Mouse (Mus musculus): ENCODE data around the gene Scarf1. TPM values are rescaled to one million over a fixed set of nuclear protein-coding genes. Genes with fewer than 3 reads are reported as not detected.

The Scarf1 gene
- polyA plus RNA-seq, 2 experiments = 6.0 to 8.5 TPM

DNA sequence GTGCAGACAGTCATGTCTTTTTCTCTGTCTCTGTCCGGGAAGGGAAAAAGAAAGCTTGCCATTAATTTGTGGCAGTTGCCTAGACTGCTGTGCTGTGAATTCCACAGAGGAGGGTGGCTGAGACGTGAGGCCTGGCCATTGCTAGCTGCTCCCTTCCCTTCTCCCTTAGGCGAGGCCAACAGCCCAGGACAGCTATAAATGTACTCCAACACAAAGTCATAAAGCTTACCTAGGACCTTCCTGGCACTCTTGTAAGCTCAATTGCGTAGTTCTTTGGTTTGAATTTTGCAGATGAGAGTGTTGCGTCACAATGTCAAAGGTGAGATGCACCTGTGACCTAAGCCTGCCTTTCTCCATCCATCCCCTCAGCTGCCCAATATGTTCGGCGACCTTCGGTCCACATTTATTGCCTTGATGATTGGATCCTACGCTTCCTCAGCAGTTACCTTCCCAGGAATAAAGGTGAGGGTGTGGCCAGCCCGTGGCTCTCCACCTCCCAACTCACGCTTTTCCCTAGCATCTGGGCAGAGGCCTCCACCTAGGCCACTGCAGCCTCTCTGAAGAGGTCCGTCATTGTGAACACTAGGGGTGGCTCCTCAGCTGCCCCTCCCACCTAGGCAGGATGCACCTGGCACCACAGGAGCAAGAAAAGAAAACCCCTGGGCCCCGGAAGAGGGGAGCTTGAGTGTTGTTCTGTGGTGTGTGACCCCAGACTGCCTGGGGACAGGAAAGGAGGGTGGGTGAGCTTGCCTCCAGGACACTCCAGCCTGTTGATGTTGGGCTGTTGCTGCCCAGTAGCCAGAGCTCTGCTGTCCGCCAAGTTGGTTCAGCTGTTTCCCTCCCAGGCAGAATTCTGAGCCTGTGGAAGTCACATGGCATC is 47.4 kb downstream of the Scarf1 start:
- Histone ChIP-seq H3K27me3 (ENCODE audit: control insufficient read depth, insufficient read depth, low read length) (no peaks in the 10 kb centered on the region), H3K4me1 (ENCODE audit: control insufficient read depth, insufficient read depth, low read length) (no peaks in the 10 kb centered on the region), H3K27ac (replicated peaks; ENCODE audit: low read depth, low read length) (no peak overlapping the region), H3K36me3 (ENCODE audit: control insufficient read depth, insufficient read depth, low read length) (no peaks in the 10 kb centered on the region), H3K9me3 (ENCODE audit: control insufficient read depth, low read length) (no peaks in the 10 kb centered on the region), H3K9ac (ENCODE audit: low read depth, low read length, severe bottlenecking) (no peak overlapping the region), H3K4me3 (replicated peaks; ENCODE audit: low read length) (no peak overlapping the region), H3K4me2 (replicated peaks; ENCODE audit: low read depth, low read length, severe bottlenecking) (no peak overlapping the region)
- TF ChIP-seq POLR2A (IDR thresholded peaks at IDR 0.05; ENCODE audit: borderline replicate concordance, extremely low read depth, insufficient read depth, insufficient read length) = no peak
- WGBS = 66% methylated on average over 14 of the region's 14 CpGs
- DNase-seq (ENCODE audit: low spot score) = no peak
- no peak for ATAC-seq (ENCODE audit: low FRiP score, low read depth)

DNA sequence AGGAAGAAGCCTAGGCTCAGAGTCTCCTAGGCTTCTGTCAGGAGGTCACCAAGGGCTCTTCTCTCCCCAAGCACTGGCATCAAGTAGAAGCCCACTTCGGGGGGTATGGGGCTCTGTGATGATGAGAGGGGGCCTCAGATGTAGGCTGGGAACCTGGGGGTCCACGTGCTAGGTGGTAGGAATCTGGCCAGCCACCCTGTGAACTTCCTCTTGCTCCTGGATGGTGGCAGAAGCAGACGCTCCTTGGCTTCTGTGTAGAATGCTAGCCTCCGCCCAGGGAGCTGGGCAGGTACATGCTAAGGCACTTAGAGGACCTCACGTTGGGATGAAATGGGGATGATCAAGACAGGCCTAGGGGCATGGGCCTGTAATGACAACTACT is 48.1 kb downstream of the Scarf1 start:
- no peak overlapping the region for H3K27ac ChIP-seq (replicated peaks; ENCODE audit: low read depth, low read length)
- H3K9ac ChIP-seq (ENCODE audit: low read depth, low read length, severe bottlenecking) = no peak overlapping the region
- no peak for ATAC-seq (ENCODE audit: low FRiP score, low read depth)
- H3K4me2 ChIP-seq (replicated peaks; ENCODE audit: low read depth, low read length, severe bottlenecking) = no peak overlapping the region
- no peak overlapping the region for H3K4me3 ChIP-seq (replicated peaks; ENCODE audit: low read length)
- TF ChIP-seq POLR2A (IDR thresholded peaks at IDR 0.05; ENCODE audit: borderline replicate concordance, extremely low read depth, insufficient read depth, insufficient read length) = no peak
- WGBS = 73% methylated on average over 5 of the region's 5 CpGs
- no peaks in the 10 kb centered on the region for H3K27me3 ChIP-seq (ENCODE audit: control insufficient read depth, insufficient read depth, low read length)
- no peaks in the 10 kb centered on the region for H3K4me1 ChIP-seq (ENCODE audit: control insufficient read depth, insufficient read depth, low read length)
- no peak for DNase-seq (ENCODE audit: low spot score)
- H3K36me3 ChIP-seq (ENCODE audit: control insufficient read depth, insufficient read depth, low read length) = no peaks in the 10 kb centered on the region
- H3K9me3 ChIP-seq (ENCODE audit: control insufficient read depth, low read length) = no peaks in the 10 kb centered on the region

DNA sequence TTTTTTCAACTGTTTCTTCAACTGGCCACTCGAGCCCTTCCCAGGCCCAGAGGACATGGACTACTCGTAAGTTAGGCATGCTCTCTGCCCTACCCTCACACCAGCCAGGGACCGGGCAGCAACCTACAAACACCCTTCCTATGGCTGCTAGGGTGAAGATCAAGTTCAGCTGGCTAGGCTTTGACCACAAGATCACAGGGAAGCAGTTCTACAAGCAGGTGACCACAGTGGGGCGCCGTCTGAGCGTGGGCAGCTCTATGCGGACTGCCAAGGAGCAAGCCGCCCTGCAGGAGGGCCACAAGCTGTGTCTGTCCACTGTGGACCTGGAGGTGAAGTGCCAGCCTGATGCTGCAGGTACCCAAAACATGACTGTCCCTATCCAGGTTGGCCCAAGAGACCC is 49.5 kb downstream of the Scarf1 start:
- no peaks in the 10 kb centered on the region for H3K27me3 ChIP-seq (ENCODE audit: control insufficient read depth, insufficient read depth, low read length)
- no peaks in the 10 kb centered on the region for H3K4me1 ChIP-seq (ENCODE audit: control insufficient read depth, insufficient read depth, low read length)
- H3K9ac ChIP-seq (ENCODE audit: low read depth, low read length, severe bottlenecking) = no peak overlapping the region
- 86% methylated on average over 8 of the region's 8 CpGs for WGBS
- H3K4me3 ChIP-seq (replicated peaks; ENCODE audit: low read length) = no peak overlapping the region
- H3K4me2 ChIP-seq (replicated peaks; ENCODE audit: low read depth, low read length, severe bottlenecking) = no peak overlapping the region
- H3K9me3 ChIP-seq (ENCODE audit: control insufficient read depth, low read length) = no peaks in the 10 kb centered on the region
- H3K27ac ChIP-seq (replicated peaks; ENCODE audit: low read depth, low read length) = no peak overlapping the region
- no peaks in the 10 kb centered on the region for H3K36me3 ChIP-seq (ENCODE audit: control insufficient read depth, insufficient read depth, low read length)
- no peak for TF ChIP-seq POLR2A (IDR thresholded peaks at IDR 0.05; ENCODE audit: borderline replicate concordance, extremely low read depth, insufficient read depth, insufficient read length)
- DNase-seq (ENCODE audit: low spot score) (no peak), ATAC-seq (ENCODE audit: low FRiP score, low read depth) (no peak)

DNA sequence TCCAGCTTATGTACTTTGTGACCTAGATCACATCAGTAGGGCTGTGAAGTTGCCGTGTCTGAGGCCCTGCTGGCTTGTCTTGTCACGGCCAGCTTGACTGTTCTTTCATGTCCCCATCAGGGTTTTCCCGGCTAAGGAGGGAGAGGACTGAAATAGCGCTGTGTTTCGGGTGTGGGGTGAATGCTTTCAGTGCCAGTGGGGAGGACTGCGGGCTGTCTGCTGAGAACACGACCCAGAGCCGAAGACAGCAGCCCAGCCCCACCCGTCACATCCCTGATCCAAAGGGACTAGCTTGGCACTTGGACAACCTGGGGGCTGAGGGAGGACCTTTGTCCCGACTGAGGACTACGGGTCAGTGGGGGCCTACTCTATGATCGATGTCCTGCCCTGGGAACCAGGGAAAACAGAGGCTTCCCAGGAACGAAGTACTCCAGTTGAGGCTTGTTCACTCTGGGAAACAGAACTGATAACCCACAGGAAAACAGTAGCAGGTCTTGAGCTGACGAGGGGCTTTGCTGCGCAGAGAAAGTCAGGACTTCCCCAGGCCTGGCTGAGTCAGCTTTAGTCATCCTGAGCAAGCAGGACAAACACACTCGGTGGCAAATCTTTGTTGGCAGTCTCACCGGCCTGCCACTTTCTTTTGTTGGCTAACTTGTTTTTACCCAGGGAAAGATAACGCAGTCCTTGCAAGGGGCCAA is 50.7 kb downstream of the Scarf1 start:
- Histone ChIP-seq H3K27ac (replicated peaks; ENCODE audit: low read depth, low read length) (no peak overlapping the region), H3K9me3 (ENCODE audit: control insufficient read depth, low read length) (no peaks in the 10 kb centered on the region), H3K4me3 (replicated peaks; ENCODE audit: low read length) (no peak overlapping the region), H3K9ac (ENCODE audit: low read depth, low read length, severe bottlenecking) (no peak overlapping the region), H3K27me3 (ENCODE audit: control insufficient read depth, insufficient read depth, low read length) (no peaks in the 10 kb centered on the region), H3K36me3 (ENCODE audit: control insufficient read depth, insufficient read depth, low read length) (no peaks in the 10 kb centered on the region), H3K4me1 (ENCODE audit: control insufficient read depth, insufficient read depth, low read length) (no peaks in the 10 kb centered on the region), H3K4me2 (replicated peaks; ENCODE audit: low read depth, low read length, severe bottlenecking) (no peak overlapping the region)
- 71% methylated on average over 18 of the region's 18 CpGs for WGBS
- DNase-seq (ENCODE audit: low spot score) (no peak), ATAC-seq (ENCODE audit: low FRiP score, low read depth) (no peak)
- TF ChIP-seq POLR2A (IDR thresholded peaks at IDR 0.05; ENCODE audit: borderline replicate concordance, extremely low read depth, insufficient read depth, insufficient read length) = no peak

DNA sequence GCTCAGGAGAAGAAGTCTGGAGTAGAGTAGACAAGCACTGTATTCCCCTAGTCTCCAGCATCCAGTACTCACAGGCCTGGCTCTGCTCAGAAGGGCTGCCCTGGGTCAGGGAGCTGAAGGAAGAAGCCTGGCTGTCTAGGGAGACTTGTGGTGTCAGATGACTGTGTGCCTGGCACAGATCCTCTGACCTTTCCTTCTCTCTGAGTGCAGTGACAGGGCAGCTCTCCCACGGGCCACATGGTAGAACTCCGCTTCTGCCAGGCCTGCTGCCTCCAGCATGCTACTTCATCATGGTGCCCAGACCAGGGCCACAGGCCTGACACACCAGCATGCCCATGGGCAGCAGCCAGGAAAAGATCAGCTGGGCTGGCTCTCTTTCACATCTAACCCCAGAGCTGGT is 52.5 kb downstream of the Scarf1 start:
- no peaks in the 10 kb centered on the region for H3K9me3 ChIP-seq (ENCODE audit: control insufficient read depth, low read length)
- H3K9ac ChIP-seq (ENCODE audit: low read depth, low read length, severe bottlenecking) = no peak overlapping the region
- H3K36me3 ChIP-seq (ENCODE audit: control insufficient read depth, insufficient read depth, low read length) = no peaks in the 10 kb centered on the region
- H3K4me1 ChIP-seq (ENCODE audit: control insufficient read depth, insufficient read depth, low read length) = no peaks in the 10 kb centered on the region
- WGBS = 81% methylated on average over 2 of the region's 2 CpGs
- no peaks in the 10 kb centered on the region for H3K27me3 ChIP-seq (ENCODE audit: control insufficient read depth, insufficient read depth, low read length)
- DNase-seq (ENCODE audit: low spot score) (no peak), ATAC-seq (ENCODE audit: low FRiP score, low read depth) (no peak)
- no peak overlapping the region for H3K27ac ChIP-seq (replicated peaks; ENCODE audit: low read depth, low read length)
- H3K4me2 ChIP-seq (replicated peaks; ENCODE audit: low read depth, low read length, severe bottlenecking) = no peak overlapping the region
- no peak overlapping the region for H3K4me3 ChIP-seq (replicated peaks; ENCODE audit: low read length)
- TF ChIP-seq POLR2A (IDR thresholded peaks at IDR 0.05; ENCODE audit: borderline replicate concordance, extremely low read depth, insufficient read depth, insufficient read length) = no peak

Data from limb, embryonic 14.5 days (tissue).